Mouse (Mus musculus) small intestine, adult 10 weeks (tissue): ENCODE results near the gene Olfr1342. TPM values are rescaled to one million over a fixed set of nuclear protein-coding genes. Genes with fewer than 3 reads are reported as not detected.

Source experiments
- polyA plus RNA-seq: library from polyadenylated mRNA; stranded (reverse); fragments of 350-450 nt; fragmentation: Illumina TruSeq; extraction: RNeasy Lipid Tissue Mini Kit (QIAGEN cat#74804); gene quantifications from one replicate; pipeline ENCODE4 v1.2.3, GENCODE M21; 2014; ENCODE audit warnings: low replicate concordance

The Olfr1342 gene
- not detected for polyA plus RNA-seq

DNA sequence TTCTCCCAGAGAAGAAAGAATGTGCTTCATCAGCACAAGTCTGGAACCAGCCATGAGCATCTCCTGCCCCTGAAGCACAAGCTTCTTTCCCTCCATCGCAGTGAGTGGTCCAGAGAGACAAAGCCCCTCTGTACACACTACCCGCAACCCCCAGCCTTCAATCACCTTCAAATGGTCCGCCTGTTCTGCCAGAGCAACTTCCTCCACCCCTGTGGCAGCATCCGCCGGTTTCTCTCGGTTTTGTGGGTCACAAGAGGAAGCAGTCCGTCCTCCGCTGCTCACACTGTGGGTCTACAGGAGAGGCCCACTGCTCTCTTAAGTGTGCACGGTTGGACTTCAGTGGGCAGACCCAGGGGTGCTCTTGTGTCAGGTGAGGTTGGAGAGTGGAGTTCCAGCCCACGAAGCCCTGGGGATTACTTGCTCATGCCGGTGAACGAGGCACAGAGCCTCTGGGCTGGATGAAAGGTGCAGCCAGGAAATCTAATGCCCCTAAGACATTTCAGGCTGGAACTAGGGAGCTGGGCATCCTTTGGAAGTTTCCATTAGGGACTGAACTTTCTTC lies at the start of gene Olfr1342:
Olfr1342 (minus strand) TSS at position 345 of the 562 bp plus-strand sequence.

DNA sequence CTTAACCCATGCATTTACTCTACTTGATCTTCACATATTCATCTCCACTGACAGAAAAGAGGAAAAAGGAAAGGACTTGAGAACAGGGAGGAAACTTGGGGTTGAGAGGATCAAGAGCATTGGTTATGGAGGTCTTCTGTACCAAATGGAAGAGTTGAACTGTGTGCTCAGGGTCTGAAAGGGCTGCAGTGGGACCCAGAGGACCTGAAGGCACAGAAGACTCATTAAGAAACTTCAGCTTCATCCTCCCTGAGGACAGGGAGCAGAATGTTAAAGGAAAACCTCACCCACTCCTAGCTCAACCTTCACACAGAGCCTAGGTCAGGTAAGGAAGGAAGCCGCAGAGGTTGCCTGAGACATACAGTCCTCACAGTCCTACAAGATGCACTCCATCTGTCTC lies 39.3 kb upstream of the Olfr1342 start, which contains the start of gene Olfr1339:
Olfr1339 (plus strand) TSS at position 301 of the 400 bp plus-strand sequence.

DNA sequence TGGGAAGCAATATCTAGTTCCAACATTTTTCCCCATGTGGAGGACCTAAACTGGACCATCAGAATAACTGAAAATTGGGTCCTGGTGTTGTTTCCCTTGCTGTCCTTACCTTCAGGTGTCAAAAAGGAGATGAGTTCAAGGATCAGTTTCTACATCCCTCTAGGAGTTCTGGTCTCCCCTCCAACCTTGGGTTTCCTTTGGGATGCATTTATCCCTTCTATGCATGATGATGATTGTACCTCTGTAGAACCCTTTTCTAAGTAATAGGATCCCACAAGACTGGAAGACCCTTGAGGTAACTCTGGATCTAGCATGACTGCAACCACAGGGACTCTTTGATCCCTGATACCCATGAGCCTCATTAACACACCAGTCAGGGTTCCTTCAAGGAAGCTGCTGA lies 27.3 kb upstream of the Olfr1342 start, which contains the start of gene Olfr1340:
Olfr1340 (plus strand) TSS at position 301 of the 400 bp plus-strand sequence.

DNA sequence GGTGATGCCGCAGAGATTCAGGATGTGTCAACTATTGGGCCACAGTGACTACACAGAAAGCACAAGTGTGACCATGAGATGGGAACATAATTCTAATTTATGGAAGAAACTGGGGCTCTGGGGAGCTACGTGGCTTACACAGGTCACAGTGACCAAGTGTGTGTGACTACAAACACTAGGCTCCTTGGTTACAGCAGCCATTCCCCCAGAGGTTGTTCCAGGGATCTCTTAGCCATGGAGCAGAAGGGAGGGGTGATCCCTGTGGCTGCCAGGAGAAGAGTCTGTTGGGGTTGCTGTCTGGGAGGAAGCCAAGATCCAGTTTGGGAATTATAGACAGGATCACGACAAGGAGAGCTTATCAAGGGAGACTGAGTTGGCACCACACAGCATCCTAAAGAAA lies 10.7 kb upstream of the Olfr1342 start, which contains the start of gene Olfr1341:
Olfr1341 (plus strand) TSS at position 301 of the 400 bp plus-strand sequence.

DNA sequence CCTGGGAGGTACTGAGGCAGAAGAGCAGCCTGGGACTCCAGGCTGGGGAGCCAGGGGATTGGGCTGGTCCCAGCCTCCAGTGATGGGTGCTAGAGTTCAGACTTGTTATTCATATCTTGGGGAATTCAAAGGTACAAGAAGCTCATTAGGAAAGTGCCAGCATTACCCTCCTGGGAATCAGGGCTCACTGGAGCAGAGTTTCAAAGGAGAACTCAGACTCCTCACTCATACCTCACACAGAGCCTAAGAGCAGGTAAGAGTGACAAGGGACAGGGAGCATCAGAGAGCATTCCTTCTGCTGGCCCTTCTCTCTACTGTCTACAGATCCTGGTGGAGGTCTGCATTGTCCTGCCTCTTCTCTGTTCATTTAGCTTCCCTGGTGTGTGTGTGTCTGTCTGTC lies 33.9 kb downstream of the Olfr1342 start, which contains the start of gene Olfr62:
Olfr62 (plus strand) TSS at position 301 of the 400 bp plus-strand sequence.

Other genes with a start within 250 kb of the Olfr1342 start
- gene Mpl, start 235.2 kb downstream of the Olfr1342 start, polyA plus RNA-seq = not detected
- gene Tie1, start 202.7 kb downstream of the Olfr1342 start, polyA plus RNA-seq = 0.33 TPM
- gene 2610528J11Rik, start 165.8 kb downstream of the Olfr1342 start, polyA plus RNA-seq = 12.7 TPM
- 3.4 TPM for gene Tmem125, start 148.7 kb downstream of the Olfr1342 start, polyA plus RNA-seq
- gene Cfap57, start 72.0 kb downstream of the Olfr1342 start, polyA plus RNA-seq = not detected
- gene Ebna1bp2, start 72.0 kb downstream of the Olfr1342 start, polyA plus RNA-seq = 9.5 TPM
- not detected for gene Olfr62, start 33.8 kb downstream of the Olfr1342 start, polyA plus RNA-seq
- gene Olfr1341, start 10.8 kb upstream of the Olfr1342 start, polyA plus RNA-seq = not detected
- gene Olfr1340, start 27.4 kb upstream of the Olfr1342 start, polyA plus RNA-seq = not detected
- not detected for gene Olfr1339, start 39.4 kb upstream of the Olfr1342 start, polyA plus RNA-seq
- gene Olfr1338, start 66.0 kb upstream of the Olfr1342 start, polyA plus RNA-seq = not detected
- gene Olfr1337, start 89.8 kb upstream of the Olfr1342 start, polyA plus RNA-seq = not detected
- not detected for gene Olfr1335, start 117.2 kb upstream of the Olfr1342 start, polyA plus RNA-seq
- not detected for gene Olfr1333, start 143.5 kb upstream of the Olfr1342 start, polyA plus RNA-seq
- not detected for gene Olfr1331, start 171.9 kb upstream of the Olfr1342 start, polyA plus RNA-seq
- gene Olfr1330, start 195.8 kb upstream of the Olfr1342 start, polyA plus RNA-seq = not detected
- not detected for gene Olfr1329, start 224.7 kb upstream of the Olfr1342 start, polyA plus RNA-seq
- gene Olfr1328, start 245.9 kb upstream of the Olfr1342 start, polyA plus RNA-seq = not detected